Mouse (Mus musculus) stomach, postnatal 0 days (tissue): ENCODE data around the gene Cacul1.

Experiments
- CTCF ChIP-seq: IDR thresholded peaks from 2 replicates; pipeline ENCODE4 v1.5.1; 2016; ENCODE audit warnings: antibody characterized with exemption, low read depth, mild to moderate bottlenecking, moderate library complexity
- EP300 ChIP-seq: optimal IDR thresholded peaks from 2 replicates; pipeline ENCODE3; 2016; ENCODE audit warnings: antibody characterized with exemption

DNA sequence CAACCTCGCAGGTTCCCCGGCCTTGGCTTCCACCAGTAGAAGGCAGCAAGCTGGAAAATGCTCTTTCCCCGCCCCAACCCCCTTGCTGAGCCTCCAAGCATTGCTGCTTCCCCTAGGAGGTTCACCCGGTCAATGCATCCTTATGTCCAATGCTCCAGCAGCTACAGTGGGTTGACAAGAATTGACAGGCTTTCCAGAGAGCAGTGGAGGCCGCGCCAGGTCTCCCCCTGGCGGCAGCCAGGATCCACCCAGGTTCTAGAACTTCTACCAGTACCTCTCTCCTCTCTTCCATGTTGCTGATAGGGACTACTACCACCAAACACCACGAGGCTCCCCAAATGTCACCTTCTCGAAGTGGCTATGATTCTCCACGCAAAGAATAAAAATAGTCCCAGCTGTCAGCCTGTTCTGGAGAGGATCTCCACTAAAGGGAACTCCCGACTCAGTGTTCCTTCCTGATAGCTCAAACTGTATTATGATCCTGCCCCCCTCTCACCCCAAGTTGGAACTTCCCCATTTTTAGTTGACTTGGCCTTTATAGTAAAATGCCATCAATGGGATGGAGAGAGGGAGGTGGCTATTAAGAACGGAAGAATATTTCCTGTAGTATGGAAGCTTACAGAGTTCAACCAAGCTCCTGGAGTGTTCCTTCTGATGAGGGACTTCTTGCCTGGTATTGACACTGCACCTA, 30.8 kb upstream of the Cacul1 start:
- TF ChIP-seq CTCF (peak; percentile 66), EP300 (no peak)
